Mouse (Mus musculus): Measurements from ENCODE around the gene Cyfip2. TPM values are rescaled to one million over a fixed set of nuclear protein-coding genes. Genes with fewer than 3 reads are reported as not detected.

The Cyfip2 gene
- polyA plus RNA-seq, 1 experiment: 3.2 TPM

DNA sequence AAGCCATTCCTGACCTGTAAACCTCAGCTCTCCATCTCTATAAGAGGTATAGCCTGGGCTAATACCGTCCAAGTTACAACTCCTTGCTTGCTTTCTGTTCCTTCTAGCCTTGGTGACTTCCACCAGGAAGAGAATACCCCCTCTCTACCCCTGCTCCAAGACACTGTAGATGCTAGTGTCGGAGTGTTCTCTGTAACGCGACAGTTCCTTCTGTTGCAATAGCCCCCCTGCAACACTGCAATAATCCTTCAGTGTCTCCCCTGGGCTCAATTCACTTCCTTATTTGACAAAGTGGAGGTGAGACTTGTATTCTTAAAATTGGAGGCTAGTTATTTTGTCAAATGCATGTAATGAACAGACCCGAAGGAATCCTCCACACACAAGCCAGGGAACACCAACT, 166.0 kb downstream of the Cyfip2 start:
- Histone ChIP-seq H3K27me3 (replicated peaks) (peaks cover 5% of the 10 kb centered on the region), H3K36me3 (replicated peaks; ENCODE audit: low read length) (no peaks in the 10 kb centered on the region), H3K4me3 (replicated peaks) (no peak overlapping the region), H3K9me3 (peaks cover 4% of the 10 kb centered on the region; the same call in 1 of the 2 replicates), H3K4me1 (no peaks in the 10 kb centered on the region)
- no peak for TF ChIP-seq FLI1 (IDR thresholded peaks at IDR 0.05; ENCODE audit: low read length)
- TF ChIP-seq GATA1 (IDR thresholded peaks at IDR 0.05; ENCODE audit: borderline replicate concordance, low read length): no peak

DNA sequence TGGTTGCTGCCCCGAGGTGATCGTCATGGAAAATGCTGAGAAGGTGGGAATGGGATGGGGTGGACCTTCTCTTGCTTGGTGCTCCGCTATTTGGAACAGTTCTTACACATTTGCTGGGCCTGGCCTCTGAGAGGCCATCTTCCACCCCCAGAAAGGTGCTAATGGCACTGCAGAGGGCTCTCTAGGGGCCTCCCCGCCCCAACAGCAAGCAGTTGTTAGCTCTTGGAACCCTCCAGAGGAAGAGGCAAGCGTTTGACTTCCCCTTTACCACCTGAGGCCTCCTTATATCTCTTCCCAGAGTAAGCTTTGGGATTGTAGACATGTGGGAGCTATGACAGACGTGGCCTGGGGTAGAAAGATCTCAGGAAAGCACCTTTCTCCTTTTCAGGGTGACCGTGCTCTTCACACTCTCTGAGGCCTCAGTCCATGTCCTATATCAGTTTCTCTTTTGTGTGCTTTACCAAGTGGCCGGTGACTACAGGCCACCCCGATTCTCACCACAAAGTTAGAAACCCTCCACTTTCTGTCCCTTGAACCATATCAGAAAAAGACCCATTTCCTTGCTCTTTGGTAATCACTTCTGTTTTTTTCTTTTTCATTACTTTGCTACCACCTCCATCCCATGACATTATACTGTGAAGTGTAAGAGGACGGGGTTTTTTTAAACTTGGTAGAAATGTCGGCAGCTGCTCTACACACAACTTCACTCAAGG, 167.3 kb downstream of the Cyfip2 start:
- TF ChIP-seq FLI1 (IDR thresholded peaks at IDR 0.05; ENCODE audit: low read length) (no peak), GATA1 (IDR thresholded peaks at IDR 0.05; ENCODE audit: borderline replicate concordance, low read length) (no peak)
- H3K36me3 ChIP-seq (replicated peaks; ENCODE audit: low read length): no peaks in the 10 kb centered on the region
- H3K9me3 ChIP-seq: peaks cover 4% of the 10 kb centered on the region; the same call in 1 of the 2 replicates
- H3K4me1 ChIP-seq: no peaks in the 10 kb centered on the region
- no peak overlapping the region for H3K4me3 ChIP-seq (replicated peaks)
- peaks cover 7% of the 10 kb centered on the region for H3K27me3 ChIP-seq (replicated peaks)

Other genes starting within 250 kb of the Cyfip2 start
- not detected in 2 replicates for gene Nipal4, start 146.4 kb downstream of the Cyfip2 start, polyA plus RNA-seq (2012; ENCODE audit: insufficient read depth, low replicate concordance)
- gene Fndc9, start 77.3 kb downstream of the Cyfip2 start, polyA plus RNA-seq (2012; ENCODE audit: insufficient read depth, low replicate concordance): not detected in 2 replicates
- 0.09 TPM in 1 of 2 replicates, not detected in the other for gene Itk, start 76.7 kb upstream of the Cyfip2 start, polyA plus RNA-seq (2012; ENCODE audit: insufficient read depth, low replicate concordance)
- 0.43 and 2.6 TPM in 2 replicates for gene Fam71b, start 83.7 kb upstream of the Cyfip2 start, polyA plus RNA-seq (2012; ENCODE audit: insufficient read depth, low replicate concordance)
- 96.5 and 121 TPM in 2 replicates for gene Med7, start 124.1 kb upstream of the Cyfip2 start, polyA plus RNA-seq (2012; ENCODE audit: insufficient read depth, low replicate concordance)
- gene Havcr2, start 142.1 kb upstream of the Cyfip2 start, polyA plus RNA-seq (2012; ENCODE audit: insufficient read depth, low replicate concordance): 2.9 TPM in 1 of 2 replicates, not detected in the other
- gene Gm12169, start 211.4 kb upstream of the Cyfip2 start, polyA plus RNA-seq (2012; ENCODE audit: insufficient read depth, low replicate concordance): not detected in 2 replicates